Mouse (Mus musculus) heart, adult 8-10 months (tissue): Measurements from ENCODE around the gene Scg5. TPM values are rescaled to one million over a fixed set of nuclear protein-coding genes. Genes with fewer than 3 reads are reported as not detected.

Experiments used
- DNase-seq: peaks from one replicate; pipeline ENCODE4 v3.0.0; 2022; ENCODE audit warnings: low spot score
- total RNA-seq, 4 experiments: library from RNA; stranded (reverse); gene quantifications; 2 replicates each; pipeline ENCODE4 v1.2.4; 2022

The Scg5 gene
- total RNA-seq = under 1 TPM in 1 of 4 experiments, not detected in 3; 0.35 TPM

DNA sequence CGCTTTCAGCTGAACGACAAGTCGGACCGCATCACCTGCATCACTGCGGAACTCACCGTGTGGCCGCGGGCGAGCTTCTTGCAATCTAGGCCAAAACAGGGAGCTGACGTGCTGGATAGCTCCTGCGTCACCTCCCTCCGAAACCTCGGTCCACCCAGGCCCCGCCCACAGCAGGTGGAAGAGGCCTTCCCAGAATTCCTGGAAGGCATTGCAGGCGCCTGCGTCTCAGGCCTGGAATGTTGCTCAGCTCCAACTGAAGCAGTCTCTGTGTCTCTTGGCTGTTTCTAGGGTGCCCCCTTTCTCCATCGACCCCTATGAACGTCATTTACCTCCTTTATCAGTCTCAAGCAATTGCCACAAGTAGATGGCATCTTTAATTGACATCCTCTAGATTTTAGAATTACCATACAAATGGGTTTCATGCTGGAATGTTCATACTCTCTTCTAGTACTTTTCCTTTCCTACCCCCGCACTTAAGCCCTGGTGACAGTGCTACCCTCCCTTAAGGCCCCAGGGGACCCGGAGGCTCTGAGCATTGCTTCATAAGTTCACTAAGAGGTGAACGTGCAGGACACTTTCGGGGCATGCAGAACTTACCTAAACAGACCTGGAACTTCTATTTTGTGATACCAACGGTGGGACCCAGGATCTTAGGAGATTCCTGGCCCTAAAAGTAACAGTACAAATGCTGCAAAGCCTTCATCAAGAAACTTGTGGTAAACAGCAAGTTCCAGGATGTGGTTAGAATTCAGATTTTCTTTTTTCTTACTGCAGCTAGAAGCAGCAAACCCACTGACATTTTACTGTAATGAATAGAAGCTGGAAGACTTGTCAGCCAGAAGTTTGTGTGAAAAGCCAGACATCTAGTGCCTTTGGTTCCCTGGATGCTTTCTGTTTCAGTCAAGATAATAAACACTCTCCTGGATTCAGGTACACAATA is at the start of gene Scg5:
TSS of gene Scg5 (minus strand) at position 179 of the 940 bp plus-strand sequence.
- no peak for DNase-seq

DNA sequence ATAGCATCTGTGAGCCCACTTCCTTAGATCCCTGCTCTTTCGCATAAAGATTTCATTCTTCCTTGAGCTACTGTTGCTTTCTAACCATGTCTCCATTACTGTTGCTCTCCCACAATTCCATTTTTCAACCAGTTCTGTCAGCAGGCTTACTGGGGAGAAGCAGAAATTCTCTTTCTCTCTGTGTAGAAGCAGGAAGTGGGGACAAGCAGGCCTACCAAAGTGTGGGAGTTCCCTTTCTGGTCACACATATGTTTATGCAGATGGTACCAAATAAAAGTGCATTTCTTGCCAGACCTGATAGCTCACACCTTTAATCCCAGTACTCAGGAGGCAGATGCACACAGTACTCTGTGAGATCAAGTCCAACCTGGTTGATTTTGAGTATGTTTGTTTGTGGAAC is 41.2 kb upstream of the Scg5 start:
- no peak for DNase-seq

DNA sequence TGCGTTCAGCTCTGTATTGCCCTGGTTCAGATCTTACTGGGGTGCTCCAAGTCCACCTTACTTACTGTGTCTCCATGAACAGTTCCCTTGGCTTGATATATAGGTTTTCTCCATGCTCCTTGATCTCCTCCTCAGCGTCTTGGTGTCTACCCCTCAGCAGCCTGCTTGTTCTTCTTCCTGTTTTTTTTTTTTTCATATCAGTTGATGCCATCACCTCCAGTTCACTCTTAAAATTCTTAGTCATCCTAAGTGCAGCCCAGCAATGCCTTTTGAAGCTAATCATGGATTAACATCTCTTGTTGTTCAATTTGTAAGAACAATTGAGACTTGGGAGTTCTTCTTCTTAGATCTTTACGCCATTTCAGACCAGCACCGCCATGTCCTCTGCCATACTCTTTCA is 39.5 kb upstream of the Scg5 start:
- no peak for DNase-seq

DNA sequence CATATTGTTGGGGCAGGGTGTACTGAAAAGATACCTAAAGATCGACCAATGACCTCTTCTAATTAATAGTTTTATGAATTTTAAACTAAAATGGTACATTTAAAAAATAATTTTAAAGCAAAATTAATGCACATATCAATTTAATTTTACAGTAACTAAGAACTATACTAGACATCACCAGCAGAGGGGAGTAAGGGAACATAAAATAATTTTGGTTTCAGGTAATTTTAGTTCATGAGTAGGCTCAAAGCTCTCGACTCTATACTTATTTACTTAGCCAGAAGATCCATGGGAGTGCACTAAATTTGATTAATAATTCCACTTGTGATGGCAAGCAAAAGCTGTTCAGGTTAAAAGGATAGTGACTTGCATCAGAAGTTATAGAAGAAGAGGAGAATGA is 37.2 kb upstream of the Scg5 start:
- DNase-seq = peak; percentile 7

DNA sequence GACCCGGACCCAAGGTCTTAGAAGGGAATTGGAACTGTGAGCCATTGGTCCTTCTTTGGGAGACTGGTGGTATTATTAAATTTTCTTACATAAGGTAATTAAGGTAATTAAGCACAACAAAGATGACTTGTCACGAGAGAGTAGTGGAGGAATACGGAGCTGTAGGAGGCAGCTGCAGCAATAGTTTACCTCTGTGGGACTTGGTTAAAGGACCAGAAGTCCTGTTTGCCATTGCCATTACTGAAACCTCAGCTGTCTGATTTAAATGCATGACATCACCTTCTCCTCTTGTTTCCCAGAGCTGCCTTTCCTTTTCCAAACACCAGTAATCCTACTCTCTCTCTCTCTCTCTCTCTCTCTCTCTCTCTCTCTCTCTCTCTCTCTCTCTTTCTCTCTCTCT is 20.2 kb upstream of the Scg5 start:
- no peak for DNase-seq

DNA sequence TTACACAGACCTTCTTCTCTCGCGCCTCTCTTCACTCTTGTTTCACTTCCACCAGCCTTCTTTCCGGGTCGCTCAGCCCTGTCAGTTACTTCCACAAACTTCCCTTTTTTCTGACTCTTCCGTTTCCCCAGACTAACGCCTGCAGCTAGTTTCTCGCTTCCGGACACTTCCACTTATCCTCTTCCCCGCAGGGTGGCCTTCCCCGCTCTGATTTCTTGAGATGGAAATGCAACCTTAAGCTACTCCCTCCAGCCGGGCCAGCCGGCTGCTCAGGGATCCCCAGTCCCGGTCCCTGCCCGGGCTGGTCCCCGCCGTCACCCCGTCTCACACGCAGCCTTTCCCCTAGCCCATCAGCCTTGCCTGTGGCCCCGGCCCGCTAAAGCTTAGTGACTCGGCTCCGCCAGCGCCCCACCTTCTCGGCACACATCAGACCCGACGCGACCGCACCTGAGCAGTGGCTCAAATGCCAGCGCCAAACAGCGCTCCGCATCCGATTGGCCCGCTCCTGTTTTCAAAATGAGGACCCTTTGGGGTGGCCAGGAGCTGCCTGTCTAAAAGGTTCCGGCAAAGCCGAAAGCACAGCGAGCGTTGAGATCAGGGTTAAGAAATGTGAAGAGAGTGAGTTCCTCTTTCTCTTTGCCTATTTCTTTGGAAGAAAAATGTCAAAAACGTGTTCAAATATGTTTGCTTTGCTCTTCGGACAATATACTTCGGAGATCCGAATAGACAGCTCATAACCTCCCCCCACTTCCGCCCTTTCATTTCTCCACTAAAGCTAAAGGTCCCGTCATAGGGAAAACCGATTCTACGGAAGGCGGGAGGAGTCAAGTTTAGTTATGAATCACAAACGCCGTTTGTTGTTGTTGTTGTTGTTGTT is 19.6 kb upstream of the Scg5 start, which contains the start of gene Arhgap11a:
TSS of gene Arhgap11a (minus strand) at position 417 of the 877 bp plus-strand sequence.
- peak; percentile 94 for DNase-seq

DNA sequence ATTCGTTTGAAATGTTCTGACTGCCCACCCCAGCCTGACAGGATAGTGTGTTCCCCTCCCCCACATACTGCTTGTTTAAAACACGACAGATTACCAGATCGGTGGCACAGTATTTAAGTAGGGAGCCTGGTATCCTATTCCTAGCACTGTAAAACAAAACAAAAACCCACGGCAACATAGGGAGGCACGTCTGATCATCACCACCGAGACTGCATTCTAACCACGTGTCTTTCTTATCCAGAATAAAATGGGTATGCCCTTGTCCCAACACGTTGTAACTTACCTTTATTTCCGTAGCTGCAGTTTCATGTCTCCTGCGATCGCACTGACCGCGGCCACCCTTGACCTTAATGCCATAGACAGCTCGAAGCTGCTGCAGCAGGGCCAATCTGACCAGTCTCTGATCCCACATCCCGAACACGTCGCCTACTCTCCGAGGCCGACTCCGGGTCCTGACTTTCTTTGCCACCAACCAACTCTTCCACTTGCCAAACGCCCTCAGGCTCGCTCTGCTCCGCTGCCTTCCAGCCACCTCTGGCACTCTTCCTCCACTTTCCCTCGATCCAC is 18.8 kb upstream of the Scg5 start:
- DNase-seq = no peak

DNA sequence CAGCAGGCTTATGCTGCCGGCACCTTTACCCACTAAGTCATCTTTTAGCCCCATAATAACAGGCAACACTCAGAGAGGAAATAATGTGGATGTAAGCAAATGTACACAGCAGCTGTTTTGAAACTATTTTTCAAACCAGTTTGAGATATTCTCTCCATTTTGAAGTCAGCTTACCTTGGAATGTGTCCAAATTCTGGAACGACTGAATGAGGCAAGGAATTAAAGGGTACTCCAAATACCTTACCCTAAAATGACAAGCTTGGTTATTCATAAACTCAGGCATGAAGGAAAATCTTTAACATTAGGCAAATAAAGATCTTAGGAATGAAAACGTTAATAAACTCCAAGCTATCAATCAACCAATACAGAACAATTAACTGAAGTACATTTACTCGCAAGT is 16.2 kb upstream of the Scg5 start:
- DNase-seq = no peak

DNA sequence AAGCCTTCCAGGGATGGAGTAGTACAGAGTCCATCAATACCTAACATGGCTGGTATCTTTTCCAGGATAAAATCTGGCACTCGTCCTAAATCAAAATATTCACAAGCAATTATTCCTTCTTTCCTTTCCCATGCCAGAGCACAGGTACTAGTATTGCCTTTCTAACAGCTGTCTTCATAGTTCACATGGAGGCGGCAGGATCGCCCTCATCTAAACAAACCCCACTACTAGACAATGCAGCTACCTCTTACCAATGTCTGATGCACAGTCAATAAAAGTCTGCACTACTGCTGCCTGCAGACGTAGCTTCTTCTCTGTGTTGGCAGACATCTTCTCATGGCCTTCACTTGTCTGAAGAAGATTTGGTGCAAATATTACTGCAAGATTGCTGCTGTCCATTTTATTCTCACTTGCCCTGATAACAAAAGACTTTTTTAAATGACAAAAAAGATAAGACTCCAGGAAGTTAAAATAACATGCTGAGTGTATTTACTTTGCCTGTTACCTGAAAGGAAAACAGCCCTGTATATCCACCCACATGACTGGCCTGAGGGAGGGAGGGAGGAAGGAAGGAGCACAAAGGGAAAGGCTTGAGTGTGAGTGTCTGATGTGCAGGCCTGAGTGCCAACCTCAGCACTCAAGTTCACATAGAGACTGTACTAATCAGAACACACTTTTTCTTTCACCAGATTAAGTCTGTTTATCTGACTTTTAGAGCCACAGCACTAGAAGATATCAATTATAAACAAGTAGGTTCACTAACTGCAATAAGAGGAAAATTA is 12.9 kb upstream of the Scg5 start:
- DNase-seq = no peak

DNA sequence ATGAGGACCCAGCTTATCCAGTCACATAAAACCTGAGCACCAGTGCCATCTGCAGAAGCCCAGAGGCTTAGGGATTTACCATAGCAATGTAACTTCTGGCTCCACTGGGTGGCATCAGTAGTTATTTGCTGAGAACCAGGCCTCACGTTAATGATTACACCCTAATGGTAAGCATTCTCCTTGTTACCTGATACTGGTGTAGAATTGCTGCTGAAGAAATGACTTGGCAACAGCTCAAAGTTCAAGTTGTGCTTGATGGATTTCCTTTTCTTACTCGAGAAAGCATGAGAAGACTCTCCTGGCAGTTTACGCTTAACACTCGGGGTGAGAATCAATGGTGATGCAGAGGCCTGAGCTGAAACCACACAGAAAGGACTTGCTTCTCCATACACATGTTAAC is 10.6 kb upstream of the Scg5 start:
- no peak for DNase-seq

DNA sequence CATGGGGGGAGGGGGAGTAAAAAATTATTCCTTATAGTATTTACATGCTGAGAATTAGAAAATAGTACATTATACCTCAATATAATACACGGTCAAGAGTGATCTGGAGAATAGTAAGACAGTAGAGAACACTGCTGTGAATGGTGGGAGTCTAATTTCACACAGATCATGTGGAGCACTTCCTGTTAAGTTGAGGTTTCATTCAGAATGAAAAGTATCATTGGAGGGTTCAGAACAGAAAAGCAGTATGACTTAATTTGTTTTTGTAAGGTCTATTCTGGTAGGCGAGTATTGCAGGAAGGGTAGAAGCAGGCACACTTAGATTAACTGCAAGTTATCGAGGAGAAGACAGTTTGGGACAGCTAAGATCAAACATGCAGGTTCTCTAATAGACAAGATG is 6.3 kb upstream of the Scg5 start:
- DNase-seq = no peak

DNA sequence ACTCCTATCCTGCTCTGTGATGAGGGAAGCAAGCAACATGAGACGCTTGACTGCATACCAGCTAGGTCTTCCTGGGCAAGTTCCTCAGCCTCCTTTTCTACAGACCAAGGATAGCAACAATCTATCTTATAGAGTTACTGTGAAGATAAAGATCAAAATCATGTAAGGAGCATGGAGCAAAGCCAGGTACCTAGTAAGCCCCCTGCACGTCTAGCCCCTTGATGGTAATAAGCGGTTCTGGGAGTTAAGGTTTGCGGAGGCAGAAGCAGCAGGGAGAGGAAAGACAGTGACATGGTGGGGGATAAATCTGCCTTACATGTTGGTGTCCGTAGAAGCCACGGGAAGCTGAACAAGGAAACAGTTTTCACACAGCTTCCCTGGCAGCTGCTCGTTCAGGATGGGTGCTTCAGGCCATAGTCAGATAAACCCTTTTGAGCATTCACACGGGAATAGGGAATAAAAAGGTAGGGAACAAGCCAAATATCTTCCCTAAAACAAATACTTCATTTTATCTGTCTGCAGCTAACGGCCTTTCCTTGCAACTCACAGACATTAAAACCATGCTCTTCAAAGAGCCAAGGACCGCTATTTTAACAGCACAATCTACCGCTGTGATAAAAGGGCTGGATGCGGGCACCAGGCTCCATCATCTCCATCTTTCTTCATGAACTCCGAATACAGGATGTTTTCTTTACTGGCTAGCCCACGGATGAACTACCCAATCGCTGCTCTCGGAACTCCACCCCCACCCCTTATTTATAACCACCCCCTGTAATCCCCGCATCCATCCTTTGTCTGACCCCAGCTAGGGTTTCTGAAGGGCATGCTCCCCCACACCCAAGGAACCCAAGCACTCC is 607 bp downstream of the Scg5 start:
- DNase-seq = no peak

DNA sequence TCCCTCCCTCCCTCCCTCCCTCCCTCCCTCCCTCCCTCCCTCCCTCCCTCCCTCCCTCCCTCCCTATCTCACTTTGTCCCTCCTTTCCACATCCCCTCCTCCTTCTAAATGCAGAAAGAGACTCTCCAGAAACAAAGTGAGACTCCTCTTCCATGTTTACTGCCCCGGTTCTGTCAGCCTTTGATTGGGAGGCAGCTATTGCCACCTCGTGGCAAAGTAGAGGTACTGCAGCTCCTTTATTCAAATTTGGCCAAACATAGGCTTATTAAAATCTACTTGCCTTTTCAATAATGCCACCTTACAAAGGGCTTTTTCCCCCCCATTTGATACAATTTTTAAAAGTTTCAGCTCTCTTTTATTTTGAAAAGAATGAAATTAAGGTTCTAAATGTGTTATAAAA is 5.0 kb downstream of the Scg5 start:
- DNase-seq = peak; percentile 37

DNA sequence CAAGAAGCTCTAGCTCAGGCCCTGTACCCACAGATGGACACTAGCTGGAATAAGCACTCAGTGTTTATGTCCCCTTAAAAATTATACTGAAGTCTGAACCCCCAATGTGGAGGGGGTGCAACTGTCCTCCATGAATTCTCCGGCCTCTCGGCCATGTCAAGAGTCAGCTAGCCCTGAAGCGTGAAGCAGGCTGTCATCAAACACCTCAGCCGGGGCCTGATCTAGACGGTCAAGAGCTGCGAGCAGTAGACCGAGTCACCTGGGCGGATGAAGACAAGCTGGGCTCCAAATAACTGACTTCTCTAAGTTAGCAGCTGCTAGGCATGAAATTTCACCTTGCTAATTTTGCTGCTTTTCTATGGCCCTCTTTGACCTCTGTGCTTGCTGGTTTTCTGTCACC is 6.6 kb downstream of the Scg5 start:
- no peak for DNase-seq

DNA sequence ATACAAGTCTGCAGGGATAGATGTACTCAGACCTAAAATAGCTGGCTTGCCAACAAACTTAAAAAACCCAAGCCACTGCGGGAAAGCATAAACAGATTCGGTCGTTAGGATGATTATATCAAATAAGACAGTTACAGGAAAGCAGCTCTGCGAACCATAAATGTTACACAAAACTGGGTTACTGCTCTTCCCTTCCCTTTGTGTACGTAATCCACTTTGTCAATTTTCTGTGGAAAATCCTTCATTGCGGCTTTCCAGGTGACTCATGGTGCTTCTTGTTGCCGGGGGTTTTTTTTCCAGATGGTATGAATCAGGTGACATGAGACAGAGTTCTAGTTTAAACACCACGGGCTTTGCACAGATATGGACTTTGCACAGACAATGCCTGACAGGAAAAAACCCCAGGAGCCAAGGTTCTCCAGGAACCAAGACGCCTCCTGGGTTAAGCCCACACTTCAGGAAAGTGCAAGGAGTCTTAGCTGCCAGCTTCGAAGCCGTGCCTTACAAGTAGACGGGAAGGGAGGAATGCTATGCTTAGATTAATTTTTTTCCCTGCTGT is 7.7 kb downstream of the Scg5 start:
- no peak for DNase-seq

DNA sequence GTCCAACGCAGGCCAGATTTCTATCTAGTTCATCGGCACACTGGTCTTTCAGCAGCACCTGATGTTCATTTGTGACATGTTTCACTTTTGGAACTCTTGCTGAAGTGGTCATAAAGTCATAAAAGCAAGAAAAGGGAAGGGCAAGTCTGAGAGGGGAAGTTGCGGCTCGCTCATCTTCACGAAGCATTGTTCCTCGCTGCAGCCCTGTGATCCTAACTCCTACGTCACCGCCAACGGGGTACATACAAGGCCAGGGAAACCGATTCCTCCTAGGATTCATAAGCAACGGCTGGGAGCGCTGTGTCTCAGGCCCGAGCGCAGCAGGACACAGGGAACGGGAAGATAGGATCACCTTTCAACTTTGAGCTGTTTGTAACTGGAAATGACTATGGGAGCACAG is 8.8 kb downstream of the Scg5 start:
- peak; percentile 7 for DNase-seq

DNA sequence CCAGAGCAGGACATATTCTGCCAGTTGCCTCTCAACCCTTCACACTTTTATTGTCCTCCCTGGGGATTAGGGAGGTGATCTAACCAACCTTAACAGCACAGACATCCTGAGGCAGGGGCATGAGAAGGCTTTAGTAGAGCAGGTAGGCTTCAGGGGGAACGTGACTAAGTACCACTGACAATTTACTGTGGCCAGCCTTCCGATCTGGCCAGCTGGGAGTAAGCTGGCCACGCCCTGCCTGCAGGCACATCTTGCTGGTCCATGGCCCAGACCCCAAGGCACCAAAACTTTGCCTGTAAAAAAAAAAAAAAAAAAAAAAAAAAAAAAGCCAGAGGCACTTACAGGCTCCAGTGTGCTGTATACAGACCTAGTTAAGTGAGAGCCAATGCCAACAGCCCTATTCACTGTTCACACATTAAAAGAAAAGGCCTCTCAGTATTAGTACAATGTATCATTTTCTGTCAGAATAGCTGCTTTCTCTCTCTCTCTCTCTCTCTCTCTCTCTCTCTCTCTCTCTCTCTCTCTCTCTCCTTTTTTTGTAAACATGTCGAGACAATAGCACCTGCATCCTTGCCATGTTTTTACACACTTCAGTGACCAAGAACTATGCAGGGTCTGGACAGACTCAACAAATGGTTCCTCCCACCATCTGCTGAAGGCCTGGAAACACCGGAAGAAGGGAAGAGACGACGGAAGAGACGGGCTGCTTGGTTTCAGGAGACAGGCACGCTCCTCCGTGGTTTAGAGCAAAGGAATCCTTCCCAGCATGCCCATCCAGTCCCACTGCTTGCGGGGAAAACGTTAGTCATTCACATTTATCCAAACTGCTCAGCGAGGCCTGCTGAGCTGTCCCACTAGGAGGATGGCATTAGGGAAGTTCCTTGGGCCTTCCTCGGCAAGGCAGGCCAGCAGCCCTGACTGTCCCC is 11.0 kb downstream of the Scg5 start:
- no peak for DNase-seq

DNA sequence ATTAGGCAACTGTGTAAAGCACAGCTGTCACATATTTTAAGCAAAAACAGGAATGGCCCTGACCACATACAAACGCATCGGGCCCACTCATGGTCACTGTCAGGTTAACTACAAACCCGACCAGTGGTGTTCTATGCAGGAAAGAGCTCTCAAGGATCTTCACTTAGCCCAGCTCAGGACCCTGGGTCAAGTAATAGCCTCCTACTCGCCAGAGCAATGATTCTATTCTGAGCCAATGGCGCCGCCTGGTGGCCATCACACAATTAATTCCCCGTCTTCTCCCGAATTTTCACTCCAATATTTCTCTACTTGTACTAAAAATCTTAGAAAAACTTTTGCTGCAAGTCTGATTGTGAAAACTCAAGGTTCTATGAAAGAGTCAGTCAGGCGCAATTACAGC is 21.3 kb downstream of the Scg5 start:
- DNase-seq = peak; percentile 38
